Mouse (Mus musculus): ENCODE results near the gene Dvl1. TPM values are rescaled to one million over a fixed set of nuclear protein-coding genes. Genes with fewer than 3 reads are reported as not detected.

Dvl1 gene
- total and polyA plus RNA-seq, 3 experiments: 23.9 to 55.1 (median 25.8) TPM

DNA sequence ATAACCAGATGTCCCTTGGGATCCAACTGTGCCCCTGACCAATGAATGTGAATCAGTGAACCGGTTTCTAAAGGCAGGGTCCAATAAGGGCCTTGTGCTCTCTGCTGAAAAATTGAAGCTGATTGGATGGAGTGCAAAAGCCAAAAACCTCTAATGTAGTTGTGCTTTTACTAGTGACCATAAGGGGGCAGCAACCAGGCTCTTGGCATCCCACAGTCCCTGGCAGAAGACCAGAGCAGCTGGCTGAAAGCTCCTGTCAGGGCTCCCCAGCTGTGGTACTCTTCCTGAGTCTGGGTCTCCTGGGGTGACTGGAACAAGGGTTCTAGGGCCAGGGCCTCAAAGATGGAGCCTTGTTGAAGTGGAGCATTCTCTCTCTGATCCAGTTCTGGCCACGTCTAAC lies 13.4 kb upstream of the Dvl1 start:
- no peak overlapping the region for H3K9ac ChIP-seq (ENCODE audit: insufficient read depth, low read depth)

GRCm38 (mm10) chr4:155837404-155838010 lies 9.7 kb upstream of the Dvl1 start:
- Histone ChIP-seq H3K27ac (ENCODE audit: insufficient read depth, low read depth) (no peak overlapping the region), H3K9me3 (replicated peaks; ENCODE audit: low read length) (peaks cover 3% of the 10 kb centered on the region), H3K36me3 (replicated peaks in 1 of 2; ENCODE audit: control insufficient read depth in 1 of 2, insufficient read depth in 1 of 2, low read length in 1 of 2) (peaks cover 17 to 33% of the 10 kb centered on the region in 2 experiments), H3K9ac (ENCODE audit: insufficient read depth, low read depth) (no peak overlapping the region), H3K27me3 (replicated peaks) (no peaks in the 10 kb centered on the region), H3K4me1 (ENCODE audit: control insufficient read depth in 1 of 2, insufficient read depth in 2 of 2) (peaks cover 25 to 46% of the 10 kb centered on the region in 2 experiments), H3K4me2 (ENCODE audit: insufficient read depth, low read depth, poor library complexity, severe bottlenecking) (no peak overlapping the region), H3K79me2 (replicated peaks; ENCODE audit: control insufficient read depth, extremely low read depth, insufficient read depth, poor library complexity, severe bottlenecking) (peaks cover 10% of the 10 kb centered on the region), H3K4me3 (replicated peaks in 1 of 3; ENCODE audit: low read depth in 2 of 3, low read length in 2 of 3, poor library complexity in 1 of 3) (no peak overlapping the region)
- dilution Hi-C loops (cut with MboI; ENCODE audit: extremely low pct_ligation_motif_present, extremely low pct_unique_long_range_greater_than_20kb, low sequenced_read_pairs) (no loop called here), in situ Hi-C loops (cut with MboI; ENCODE audit: low pct_ligation_motif_present, low pct_unique_long_range_greater_than_20kb, low sequenced_read_pairs) (loop anchor here (5.0 to 10.0 kb wide), 2 partner anchors 40 to 107 kb away; partner anchors contain the start of gene Ube2j2)
- no peak for TF ChIP-seq NRF1 (IDR thresholded peaks at IDR 0.05; ENCODE audit: low read depth, low read length)
- no peak for TF ChIP-seq MYC (IDR thresholded peaks at IDR 0.05; ENCODE audit: low read depth, low read length)
- no peak for TF ChIP-seq MXI1 (IDR thresholded peaks at IDR 0.05; ENCODE audit: low read depth, low read length)
- TF ChIP-seq MAX (IDR thresholded peaks at IDR 0.05; ENCODE audit: low read length): no peak
- TF ChIP-seq JUND (conservative IDR thresholded peaks at IDR 0.05; ENCODE audit: low read depth, low read length): no peak
- no peak for TF ChIP-seq CHD1 (IDR thresholded peaks at IDR 0.05; ENCODE audit: low read depth, low read length)
- TF ChIP-seq POLR2A (IDR thresholded peaks at IDR 0.05; ENCODE audit: low read depth, low read length): no peak
- TF ChIP-seq MAFK (IDR thresholded peaks at IDR 0.05; ENCODE audit: insufficient replicate concordance, low read length): no peak
- TF ChIP-seq E2F4 (IDR thresholded peaks at IDR 0.05; ENCODE audit: insufficient replicate concordance, low read depth, low read length): no peak
- no peak for TF ChIP-seq EP300 (IDR thresholded peaks at IDR 0.05; ENCODE audit: low read length)
- TF ChIP-seq ZC3H11A (IDR thresholded peaks at IDR 0.05; ENCODE audit: low read depth, low read length): no peak
- TF ChIP-seq JUN (IDR thresholded peaks at IDR 0.05; ENCODE audit: insufficient read depth, low read depth, low read length): no peak
- TF ChIP-seq TBP (conservative IDR thresholded peaks at IDR 0.05; ENCODE audit: low read depth, low read length): no peak
- TF ChIP-seq NELFE (IDR thresholded peaks at IDR 0.05; ENCODE audit: low read depth, low read length): no peak
- TF ChIP-seq KAT2A (IDR thresholded peaks at IDR 0.05; ENCODE audit: insufficient replicate concordance, low read length): no peak
- no peak for TF ChIP-seq UBTF (IDR thresholded peaks at IDR 0.05; ENCODE audit: low read depth, low read length)
- DNase-seq (ENCODE audit: extremely low read depth): no peak

More for the DNA sequence above, 13.4 kb upstream of the Dvl1 start:
- Histone ChIP-seq H3K79me2 (replicated peaks; ENCODE audit: control insufficient read depth, extremely low read depth, insufficient read depth, poor library complexity, severe bottlenecking) (peaks cover 20% of the 10 kb centered on the region), H3K27ac (ENCODE audit: insufficient read depth, low read depth) (no peak overlapping the region), H3K4me2 (ENCODE audit: insufficient read depth, low read depth, poor library complexity, severe bottlenecking) (no peak overlapping the region), H3K4me1 (ENCODE audit: control insufficient read depth in 1 of 2, insufficient read depth in 2 of 2) (peaks cover 8 to 38% of the 10 kb centered on the region in 2 experiments), H3K27me3 (replicated peaks) (no peaks in the 10 kb centered on the region), H3K9me3 (replicated peaks; ENCODE audit: low read length) (no peaks in the 10 kb centered on the region), H3K4me3 (replicated peaks in 1 of 3; ENCODE audit: low read depth in 2 of 3, low read length in 2 of 3, poor library complexity in 1 of 3) (no peak overlapping the region), H3K36me3 (replicated peaks in 1 of 2; ENCODE audit: control insufficient read depth in 1 of 2, insufficient read depth in 1 of 2, low read length in 1 of 2) (peaks cover 6 to 36% of the 10 kb centered on the region in 2 experiments)
- TF ChIP-seq SMC3 (IDR thresholded peaks at IDR 0.05; ENCODE audit: low read depth, low read length) (peak; percentile 74), ELF1 (IDR thresholded peaks at IDR 0.05; ENCODE audit: low read depth, low read length) (no peak), RAD21 (IDR thresholded peaks at IDR 0.05; ENCODE audit: low read depth, low read length) (peak; percentile 72), ZNF384 (IDR thresholded peaks at IDR 0.05; ENCODE audit: low read depth, low read length) (no peak), RCOR1 (conservative IDR thresholded peaks at IDR 0.05; ENCODE audit: low read depth, low read length) (no peak), NRF1 (IDR thresholded peaks at IDR 0.05; ENCODE audit: low read depth, low read length) (0 out of 2 replicates have a peak, but pooled peaks have one; percentile 9), USF1 (IDR thresholded peaks at IDR 0.05; ENCODE audit: low read depth, low read length) (no peak), E2F4 (IDR thresholded peaks at IDR 0.05; ENCODE audit: insufficient replicate concordance, low read depth, low read length) (no peak), BHLHE40 (IDR thresholded peaks at IDR 0.05; ENCODE audit: low read depth, low read length) (no peak), JUN (IDR thresholded peaks at IDR 0.05; ENCODE audit: insufficient read depth, low read depth, low read length) (no peak), GABPA (IDR thresholded peaks at IDR 0.05; ENCODE audit: insufficient replicate concordance, low read depth, low read length) (no peak), MAFK (IDR thresholded peaks at IDR 0.05; ENCODE audit: insufficient replicate concordance, low read length) (no peak), IRF4 (IDR thresholded peaks at IDR 0.05; ENCODE audit: low read depth, low read length) (no peak), USF2 (conservative IDR thresholded peaks at IDR 0.05; ENCODE audit: low read depth, low read length) (no peak), MXI1 (IDR thresholded peaks at IDR 0.05; ENCODE audit: low read depth, low read length) (no peak), ZMIZ1 (IDR thresholded peaks at IDR 0.05; ENCODE audit: low read depth, low read length) (no peak), TBP (conservative IDR thresholded peaks at IDR 0.05; ENCODE audit: low read depth, low read length) (no peak), SIN3A (IDR thresholded peaks at IDR 0.05; ENCODE audit: low read length) (no peak; the same call in 1 of the 2 replicates), CHD2 (IDR thresholded peaks at IDR 0.05; ENCODE audit: low read length) (no peak), KAT2A (IDR thresholded peaks at IDR 0.05; ENCODE audit: insufficient replicate concordance, low read length) (no peak), UBTF (IDR thresholded peaks at IDR 0.05; ENCODE audit: low read depth, low read length) (no peak), JUND (conservative IDR thresholded peaks at IDR 0.05; ENCODE audit: low read depth, low read length) (no peak), HCFC1 (IDR thresholded peaks at IDR 0.05; ENCODE audit: low read depth, low read length) (no peak), CTCF (conservative IDR thresholded peaks at IDR 0.05 in 1 of 2, IDR thresholded peaks at IDR 0.05 in 1 of 2; ENCODE audit: low read depth in 2 of 2, low read length in 2 of 2) (peak; percentile 61 to 83), MYC (IDR thresholded peaks at IDR 0.05; ENCODE audit: low read depth, low read length) (no peak), MAX (IDR thresholded peaks at IDR 0.05; ENCODE audit: low read length) (no peak), POLR2AphosphoS2 (IDR thresholded peaks at IDR 0.05; ENCODE audit: low read depth, low read length) (0 out of 2 replicates have a peak, but pooled peaks have one; percentile 38), EP300 (IDR thresholded peaks at IDR 0.05; ENCODE audit: low read length) (no peak), MAZ (IDR thresholded peaks at IDR 0.05; ENCODE audit: low read depth, low read length) (no peak), POLR2A (IDR thresholded peaks at IDR 0.05; ENCODE audit: low read depth, low read length) (no peak), ETS1 (conservative IDR thresholded peaks at IDR 0.05; ENCODE audit: low read depth, low read length) (no peak), NELFE (IDR thresholded peaks at IDR 0.05; ENCODE audit: low read depth, low read length) (no peak), TCF12 (IDR thresholded peaks at IDR 0.05; ENCODE audit: low read depth, low read length) (no peak), MEF2A (IDR thresholded peaks at IDR 0.05; ENCODE audit: borderline replicate concordance, low read depth, low read length) (no peak), PAX5 (IDR thresholded peaks at IDR 0.05; ENCODE audit: low read length) (no peak), ZC3H11A (IDR thresholded peaks at IDR 0.05; ENCODE audit: low read depth, low read length) (no peak), ZKSCAN1 (IDR thresholded peaks at IDR 0.05; ENCODE audit: borderline replicate concordance, low read depth, low read length) (no peak), CHD1 (IDR thresholded peaks at IDR 0.05; ENCODE audit: low read depth, low read length) (no peak)
- dilution Hi-C loops (cut with MboI; ENCODE audit: extremely low pct_ligation_motif_present, extremely low pct_unique_long_range_greater_than_20kb, low sequenced_read_pairs): no loop called here
- in situ Hi-C loops (cut with MboI; ENCODE audit: low pct_ligation_motif_present, low pct_unique_long_range_greater_than_20kb, low sequenced_read_pairs): loop anchor here (10.0 kb wide), 1 partner anchor 111 kb away; the partner anchor contains the start of gene Ube2j2
- DNase-seq (ENCODE audit: extremely low read depth): peak; percentile 86

Data from CH12.LX (cell line).